Mouse (Mus musculus) gastrocnemius, postnatal 36 days (tissue): ENCODE measurements around the gene Nit1. TPM values are rescaled to one million over a fixed set of nuclear protein-coding genes. Genes with fewer than 3 reads are reported as not detected.

Source experiments
- DNase-seq, 2 experiments: peaks; one replicate each; pipeline ENCODE4 v3.0.0; 2022
- intact Hi-C: fragments of 180-260 bp; cut with DNase I; formaldehyde crosslinking; loops from one replicate; pipeline ENCODE4 v1.15.1; 2025
- long read RNA-seq, 2 experiments: library from polyadenylated mRNA; stranded (forward); transcript quantifications; one replicate each; pipeline ENCODE4 v2.0.0; 2021
- total RNA-seq, 2 experiments: library from RNA; stranded (reverse); gene quantifications; 2 replicates each; pipeline ENCODE4 v1.2.3; 2021

Nit1 gene
- total RNA-seq, result 10 to 100 TPM; 23.2 to 23.9 TPM
- long read RNA-seq, experiment 1, transcript Nit1-202 (7 exons, 1,335 nt), result major isoform, 5 of 66 reads
- long read RNA-seq, experiment 1, partial matches to known transcripts, result 0 of 66 reads
- long read RNA-seq, experiment 1, other reads (novel, unspliced or antisense), result 56 of 66 reads
- long read RNA-seq, experiment 2, transcript Nit1-201 (7 exons, 3,041 nt), result minor isoform, 5 of 116 reads
- long read RNA-seq, experiment 2, transcript Nit1-202 (7 exons, 1,335 nt), result major isoform, 10 of 116 reads
- long read RNA-seq, experiment 2, partial matches to known transcripts, result 2 of 116 reads
- long read RNA-seq, experiment 2, other reads (novel, unspliced or antisense), result 99 of 116 reads

DNA sequence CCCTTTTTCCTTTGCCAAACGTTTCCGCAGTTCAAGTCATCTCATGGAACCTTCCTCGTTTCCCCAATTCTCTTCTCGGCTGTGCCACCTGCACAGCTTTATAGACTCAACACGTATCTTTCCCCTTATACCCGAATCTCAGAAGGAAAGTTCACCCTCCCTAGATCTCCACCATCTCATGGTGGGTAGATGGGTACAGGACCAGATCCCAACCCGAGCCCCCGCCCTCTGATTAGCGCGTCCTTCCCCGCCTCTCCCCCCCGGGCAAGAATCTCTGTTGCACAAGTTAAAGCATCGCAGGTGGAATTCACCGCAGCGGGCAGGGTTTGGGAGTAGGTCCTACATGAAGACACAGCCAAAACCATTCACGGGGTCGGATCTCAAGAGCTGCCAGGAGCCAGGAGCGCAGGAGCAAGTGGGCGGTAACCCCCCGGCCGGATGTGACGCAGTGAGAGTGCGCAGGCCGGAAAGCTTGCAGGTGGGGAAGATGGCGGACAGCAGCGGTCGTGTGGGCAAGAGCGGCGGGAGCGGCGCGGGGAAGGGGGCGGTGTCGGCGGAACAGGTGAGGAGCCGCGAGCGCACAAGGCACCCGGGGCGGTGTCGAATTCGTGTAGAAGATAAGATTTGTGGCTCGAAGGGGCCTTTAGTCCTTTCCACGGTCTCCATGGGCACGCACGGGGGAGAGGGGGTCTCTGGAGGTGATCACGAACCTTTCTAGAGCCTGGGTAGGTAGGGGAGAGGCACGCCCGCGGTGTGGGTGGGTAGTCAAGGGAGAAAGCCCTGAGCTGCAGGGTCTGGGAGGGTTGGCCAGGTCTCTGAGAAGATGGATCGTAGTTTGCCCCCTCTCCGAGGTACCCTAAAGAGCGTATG lies at the start of gene Nit1, which contains the start of gene Pfdn2:
Nit1 (minus strand) TSS at position 422 of the 870 bp plus-strand sequence.
Pfdn2 (plus strand) TSS at position 446 of the 870 bp plus-strand sequence.
- intact Hi-C loops, result no loop called here
- peak; percentile 83 to 84 for DNase-seq

DNA sequence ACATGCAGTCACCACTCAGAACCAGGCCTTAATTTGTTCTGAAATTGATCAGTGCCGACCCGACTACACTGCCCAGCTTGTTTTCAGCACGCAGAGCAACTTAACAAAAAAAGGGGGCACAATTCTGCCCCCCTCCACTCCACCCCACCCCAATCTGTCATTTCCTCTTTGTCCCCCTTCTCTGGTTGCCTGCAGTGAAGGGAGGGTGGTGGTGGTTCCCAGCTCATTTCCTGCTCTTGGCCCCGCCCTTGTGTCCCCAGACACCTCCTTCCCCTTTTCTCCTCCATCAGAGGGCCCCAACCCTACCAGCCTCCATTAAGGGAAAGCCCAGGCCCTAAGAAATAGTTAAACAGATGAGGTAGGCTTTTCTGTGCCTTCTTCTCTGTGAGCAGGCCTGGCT lies 44.7 kb upstream of the Nit1 start:
- intact Hi-C loops, result no loop called here
- DNase-seq, result no peak

- peak in 1 of 2 experiments; percentile 15 for DNase-seq
These were observed 43.1 kb upstream of the Nit1 start, which contains the start of gene Arhgap30 for GRCm38 (mm10) chr1:171388376-171389102. Gene Arhgap30, plus strand, starts transcription at chr1:171388954.

DNA sequence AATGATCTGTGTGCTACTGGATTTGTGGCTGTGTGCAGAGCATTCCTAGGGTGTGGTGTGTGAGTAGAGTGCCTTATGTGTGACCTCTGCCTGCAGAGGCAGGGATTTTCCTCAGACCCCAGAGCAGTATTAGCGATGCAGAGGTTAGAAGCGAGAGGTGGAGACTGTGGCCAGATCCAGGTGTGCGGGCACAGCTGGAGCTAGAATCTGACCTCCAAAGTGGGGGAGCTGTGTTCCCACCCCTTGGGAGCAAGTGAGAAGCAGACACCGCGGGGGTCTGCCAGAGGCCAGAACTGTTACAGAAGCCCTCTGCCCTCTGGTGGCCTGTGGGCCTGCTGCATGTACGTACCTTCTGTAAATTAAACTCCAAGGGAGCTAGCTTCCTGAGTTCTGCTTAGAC lies 41.7 kb upstream of the Nit1 start:
- intact Hi-C loops, result no loop called here
- DNase-seq, result no peak

More at GRCm38 (mm10) chr1:171388376-171389102, 43.1 kb upstream of the Nit1 start, which contains the start of gene Arhgap30:
- intact Hi-C loops, result no loop called here

GRCm38 (mm10) chr1:171385171-171385570 lies 39.7 kb upstream of the Nit1 start:
- DNase-seq, result no peak
- intact Hi-C loops, result no loop called here

GRCm38 (mm10) chr1:171384361-171384760 lies 38.9 kb upstream of the Nit1 start:
- DNase-seq, result no peak
- intact Hi-C loops, result no loop called here

GRCm38 (mm10) chr1:171382096-171382620 lies 36.7 kb upstream of the Nit1 start:
- DNase-seq, result no peak
- intact Hi-C loops, result no loop called here

DNA sequence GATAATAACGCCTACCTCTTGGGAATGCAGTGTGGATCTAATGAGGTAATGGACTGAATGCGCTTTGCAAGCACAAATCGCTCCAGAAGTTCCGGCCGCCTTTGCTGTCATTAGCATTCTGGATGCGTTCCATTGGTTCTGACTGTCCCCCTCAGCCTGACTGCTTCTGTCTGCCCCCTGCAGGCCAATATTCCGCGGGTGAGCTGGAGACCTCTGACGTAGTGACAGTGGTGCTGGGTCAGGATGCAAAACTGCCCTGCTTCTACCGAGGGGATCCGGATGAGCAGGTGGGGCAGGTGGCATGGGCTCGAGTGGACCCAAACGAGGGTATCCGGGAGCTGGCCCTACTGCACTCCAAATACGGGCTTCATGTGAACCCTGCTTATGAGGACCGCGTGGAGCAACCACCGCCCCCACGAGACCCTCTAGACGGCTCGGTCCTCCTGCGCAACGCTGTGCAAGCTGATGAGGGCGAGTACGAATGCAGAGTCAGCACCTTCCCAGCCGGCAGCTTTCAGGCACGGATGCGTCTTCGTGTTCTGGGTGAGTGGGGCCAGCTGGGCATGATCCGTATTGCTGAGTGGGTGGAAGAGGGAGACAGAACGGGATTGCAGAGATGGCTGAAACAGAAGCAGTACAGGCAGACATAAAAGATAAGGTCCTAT lies 34.6 kb upstream of the Nit1 start:
- intact Hi-C loops, result no loop called here

DNA sequence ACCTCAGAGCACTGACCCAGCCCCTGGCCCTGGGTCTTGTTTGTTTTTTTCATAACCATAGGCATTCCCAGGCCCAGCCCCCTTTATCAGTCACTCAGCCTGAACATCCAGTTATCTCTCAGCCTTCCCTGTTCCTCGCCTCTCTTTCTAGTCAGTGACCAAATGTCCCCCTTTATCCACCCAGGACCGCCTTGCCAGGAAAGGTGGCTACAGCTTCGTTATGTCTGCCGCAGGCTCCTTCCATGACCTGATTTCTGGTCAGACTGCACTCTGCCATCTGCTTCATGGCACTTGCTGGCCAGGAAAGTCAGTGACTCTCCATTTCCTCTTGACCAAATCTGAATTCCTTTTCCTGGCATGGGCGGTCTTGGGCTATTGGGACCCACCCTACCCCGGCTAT lies 32.9 kb upstream of the Nit1 start:
- intact Hi-C loops, result no loop called here
- no peak for DNase-seq

More for the DNA sequence above, 34.6 kb upstream of the Nit1 start:
- DNase-seq, result peak; percentile 53 to 64

GRCm38 (mm10) chr1:171375646-171376097 lies 30.2 kb upstream of the Nit1 start:
- intact Hi-C loops, result no loop called here

DNA sequence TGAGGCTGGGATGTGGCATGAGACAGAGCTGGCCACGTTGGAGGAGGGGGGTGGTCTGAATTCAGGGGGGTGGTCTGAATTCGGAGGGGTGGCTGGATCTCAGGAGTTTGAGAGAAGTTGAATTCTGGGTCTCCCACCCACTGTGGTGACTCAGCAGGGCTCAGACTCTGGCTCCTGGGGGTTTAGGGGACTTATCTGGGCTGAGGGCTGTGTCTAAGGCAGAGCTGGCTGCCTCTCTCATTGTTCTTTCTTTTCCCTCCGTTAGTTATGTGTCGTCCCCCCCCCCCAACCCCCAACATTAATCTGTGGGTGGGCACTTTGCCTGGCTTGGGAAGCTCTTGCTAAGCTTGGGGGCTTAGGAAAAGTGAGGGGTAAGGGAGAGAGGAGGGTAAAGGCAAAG lies 28.5 kb upstream of the Nit1 start:
- intact Hi-C loops, result no loop called here
- no peak for DNase-seq

More at GRCm38 (mm10) chr1:171375646-171376097, 30.2 kb upstream of the Nit1 start:
- DNase-seq, result no peak

DNA sequence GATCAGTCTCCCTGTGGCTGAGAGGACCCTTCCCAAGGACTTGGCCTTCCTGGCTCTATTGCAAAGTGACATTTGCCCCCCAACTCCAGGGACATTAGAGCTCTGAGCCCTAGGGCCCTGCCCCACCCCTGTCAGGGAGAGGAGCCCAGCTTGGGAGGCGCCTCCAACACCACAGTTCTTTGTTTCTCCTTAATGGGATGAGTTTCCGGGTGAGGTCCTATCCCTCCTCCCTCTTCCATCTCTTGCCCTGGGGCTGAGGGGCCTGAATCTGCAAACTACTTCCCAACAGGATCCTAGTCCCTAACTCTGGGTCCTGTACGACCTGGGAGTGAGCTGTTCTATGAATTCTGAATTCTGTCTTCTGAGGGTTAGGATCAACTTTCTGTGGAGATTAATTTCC lies 27.4 kb upstream of the Nit1 start:
- DNase-seq, result no peak
- intact Hi-C loops, result no loop called here

- DNase-seq, result no peak
- intact Hi-C loops, result loop anchor here (5.0 to 10.0 kb wide), 2 partner anchors 127 to 195 kb away; no protein-coding TSS in a partner anchor
These were observed 24.6 kb upstream of the Nit1 start, which contains the start of gene Nectin4 for GRCm38 (mm10) chr1:171369845-171370556. Gene Nectin4, plus strand, starts transcription at chr1:171370099.

DNA sequence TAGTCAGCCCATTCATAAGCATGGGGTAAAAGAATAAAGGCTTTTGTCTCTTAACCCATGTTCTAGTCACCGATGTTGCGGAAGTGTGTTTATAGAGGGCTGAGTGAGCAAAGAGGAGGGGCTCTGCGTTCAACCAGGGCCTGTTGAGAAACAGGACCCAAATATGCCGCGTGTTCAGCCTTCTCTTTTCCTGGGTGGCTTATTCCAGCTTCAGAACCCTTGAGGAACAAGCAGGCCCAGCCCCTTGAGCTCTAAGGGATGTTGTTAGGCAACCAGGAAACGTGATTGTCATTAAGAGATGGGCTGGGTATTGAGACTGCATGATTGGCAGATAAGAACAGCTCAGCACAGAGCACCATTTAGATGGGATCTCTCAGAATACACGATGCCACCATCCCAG lies 20.5 kb upstream of the Nit1 start:
- intact Hi-C loops, result loop anchor here (5.0 to 10.0 kb wide), 2 partner anchors 131 to 199 kb away; no protein-coding TSS in a partner anchor
- DNase-seq, result no peak

DNA sequence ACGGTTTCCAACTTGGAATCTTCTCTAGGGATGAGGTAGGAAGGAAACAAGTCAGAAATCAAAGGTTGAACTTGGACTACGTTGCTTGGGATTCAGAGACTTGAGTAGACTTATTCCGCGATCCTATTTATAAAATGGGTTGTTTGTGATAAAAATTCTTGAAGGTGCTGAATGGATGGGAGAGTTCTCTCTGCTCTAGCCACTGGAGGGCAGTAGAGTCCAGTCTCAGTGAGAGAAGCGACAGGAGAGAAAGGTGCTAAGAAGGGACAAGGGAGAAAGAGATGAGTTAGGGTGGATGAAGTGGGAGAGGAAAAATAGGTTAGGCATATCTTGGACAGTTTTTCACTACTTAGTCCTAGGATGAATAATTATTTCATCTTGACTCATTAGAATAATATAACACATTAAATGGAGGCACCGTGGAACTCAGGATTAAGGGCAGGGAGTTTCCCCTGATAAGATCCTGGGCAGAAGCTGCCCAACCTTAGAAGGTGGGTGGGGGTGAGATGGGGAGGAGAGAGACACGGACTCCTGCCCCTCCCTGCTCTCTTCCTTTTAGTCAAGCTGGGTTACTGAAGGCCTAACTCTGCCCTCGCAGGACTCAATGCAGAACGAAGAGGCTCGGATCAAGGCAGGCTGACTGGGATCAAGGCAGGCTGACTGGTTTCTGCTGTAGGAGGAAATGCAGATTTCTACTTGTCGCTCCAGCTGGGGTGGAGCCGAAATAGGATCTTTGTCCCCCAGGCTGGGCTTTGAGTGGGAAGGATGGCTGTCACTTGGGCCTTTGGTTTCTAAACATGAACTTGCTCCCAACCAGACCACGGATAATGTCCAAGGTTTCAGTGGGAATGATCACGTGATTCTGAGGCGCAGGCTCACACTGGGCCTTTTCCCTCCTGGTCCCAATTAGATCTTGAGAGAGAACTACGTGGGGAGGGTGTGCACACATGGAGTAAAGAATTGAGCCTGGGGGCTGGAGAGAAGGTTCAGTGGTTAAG lies 16.0 kb upstream of the Nit1 start:
- intact Hi-C loops, result loop anchor here (5.0 to 10.0 kb wide), 3 partner anchors 51 to 203 kb away; partner anchors contain the start of gene Usf1
- DNase-seq, result peak in 1 of 2 experiments; percentile 42

- peak; percentile 60 to 73 for DNase-seq
- intact Hi-C loops, result loop anchor here (5.0 to 10.0 kb wide), 3 partner anchors 52 to 204 kb away; partner anchors contain the start of gene Usf1
These were observed 15.2 kb upstream of the Nit1 start, which contains the start of gene Klhdc9 for GRCm38 (mm10) chr1:171360656-171361055. Gene Klhdc9, minus strand, starts transcription at chr1:171360798.

DNA sequence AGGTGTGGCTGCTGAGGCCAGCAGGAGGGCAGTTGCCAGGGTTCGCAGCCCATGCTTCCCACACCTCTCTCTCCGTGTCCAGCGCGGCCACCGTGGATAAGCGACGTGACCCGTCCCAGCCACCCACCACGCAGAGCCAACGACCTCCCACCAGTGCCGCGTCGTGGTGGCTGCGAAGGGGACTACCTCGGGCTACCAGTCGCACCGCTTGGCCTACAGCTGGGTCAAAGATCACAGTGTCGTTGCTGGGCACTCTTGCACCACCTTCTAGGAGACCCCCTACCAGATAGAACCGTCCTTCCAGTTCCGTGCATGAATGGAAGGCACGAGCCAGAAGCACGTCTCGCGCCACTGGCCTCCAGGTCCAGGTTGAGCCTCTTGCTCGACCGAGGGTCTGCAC lies 14.8 kb upstream of the Nit1 start:
- no peak for DNase-seq
- intact Hi-C loops, result loop anchor here (5.0 to 10.0 kb wide), 3 partner anchors 52 to 205 kb away; partner anchors contain the start of gene Usf1
